Mouse (Mus musculus) liver, adult 2 months (tissue): ENCODE data around the gene N4bp2l2. TPM values are rescaled to one million over a fixed set of nuclear protein-coding genes. Genes with fewer than 3 reads are reported as not detected.

Experiments used
- DNase-seq: peaks from one replicate; pipeline ENCODE4 v3.0.0-alpha.2; 2011; ENCODE audit warnings: low read depth, low spot score; ENCODE audit errors: extremely low read depth
- H3K27ac ChIP-seq: fragments of 200-500 bp; replicated peaks from 2 replicates; pipeline ENCODE4 v1.5.1; 2012; ENCODE audit warnings: low read depth, mild to moderate bottlenecking, control low read depth, inconsistent platforms, low read length; ENCODE audit not compliant: insufficient read depth
- H3K27me3 ChIP-seq: fragments of 200-500 bp; 2 replicates; pipeline ENCODE4 v1.6.1; 2012; ENCODE audit warnings: mild to moderate bottlenecking, moderate library complexity, low read length, inconsistent platforms; ENCODE audit not compliant: control insufficient read depth, insufficient read depth
- H3K36me3 ChIP-seq: fragments of 200-500 bp; 2 replicates; pipeline ENCODE4 v1.6.1; 2012; ENCODE audit warnings: low read length, inconsistent platforms; ENCODE audit not compliant: control insufficient read depth, insufficient read depth
- H3K4me1 ChIP-seq: fragments of 200-500 bp; 2 replicates; pipeline ENCODE4 v1.6.1; 2011; ENCODE audit warnings: low read length; ENCODE audit not compliant: control insufficient read depth, insufficient read depth
- H3K4me3 ChIP-seq: fragments of 200-500 bp; 2 replicates; pipeline ENCODE4 v1.5.1; 2011; ENCODE audit warnings: low read depth, mild to moderate bottlenecking, control low read depth, low read length, moderate library complexity; ENCODE audit not compliant: insufficient read depth
- H3K79me2 ChIP-seq: fragments of 200-500 bp; 2 replicates; pipeline ENCODE4 v1.6.1; 2012; ENCODE audit warnings: inconsistent platforms, mild to moderate bottlenecking, low read length, moderate library complexity; ENCODE audit not compliant: control insufficient read depth, insufficient read depth
- H3K9ac ChIP-seq: fragments of 200-500 bp; 2 replicates; pipeline ENCODE4 v1.6.1; 2012; ENCODE audit warnings: low read depth, mild to moderate bottlenecking, control low read depth, inconsistent platforms, low read length
- CTCF ChIP-seq: fragments of 200-500 bp; IDR thresholded peaks from 2 replicates; pipeline ENCODE4 v1.5.1; 2011; ENCODE audit warnings: low read depth, low read length, control low read depth
- POLR2A ChIP-seq: fragments of 200-500 bp; IDR thresholded peaks from 2 replicates; pipeline ENCODE4 v1.6.1; 2011; ENCODE audit warnings: low read length, control low read depth; ENCODE audit not compliant: insufficient read depth; ENCODE audit errors: extremely low read depth
- WGBS: fragments of 180-500 bp; shearing (Covaris S2); methylation state at CpG from one replicate; pipeline ENCODE4 v1.1.7; 2018; 5-methylcytosine and 5-hydroxymethylcytosine counted together
- polyA plus RNA-seq: library from polyadenylated mRNA; depleted of rRNA; stranded (reverse); fragments of >200 nt; gene quantifications from 2 replicates; pipeline ENCODE4 v1.2.3, GENCODE M21; 2012
- total RNA-seq: library from RNA; depleted of rRNA; stranded (reverse); fragments of >200 nt; gene quantifications from 2 replicates; pipeline ENCODE4 v1.2.3, GENCODE M21; 2014

Gene N4bp2l2
- total and polyA plus RNA-seq, 2 experiments: 6.9 to 60.5 TPM

- H3K36me3 ChIP-seq: peaks cover 9% of the 10 kb centered on the region; the same call in 1 of the 2 replicates
- no peak overlapping the region for H3K9ac ChIP-seq
- WGBS: 98% methylated on average over 1 of the region's 1 CpGs
- H3K4me1 ChIP-seq: no peaks in the 10 kb centered on the region
- H3K27me3 ChIP-seq: no peaks in the 10 kb centered on the region
- H3K4me3 ChIP-seq: no peak overlapping the region
- no peak for DNase-seq
- H3K27ac ChIP-seq: no peak overlapping the region
- H3K79me2 ChIP-seq: no peaks in the 10 kb centered on the region
- TF ChIP-seq POLR2A (no peak), CTCF (no peak)
These were observed 36.7 kb downstream of the N4bp2l2 start for GRCm38 (mm10) chr5:150629272-150629671.

GRCm38 (mm10) chr5:150625528-150625927 lies 40.5 kb downstream of the N4bp2l2 start:
- TF ChIP-seq CTCF: no peak
- TF ChIP-seq POLR2A: no peak
- H3K27me3 ChIP-seq: no peaks in the 10 kb centered on the region
- WGBS: 87% methylated on average over 7 of the region's 7 CpGs
- H3K4me1 ChIP-seq: no peaks in the 10 kb centered on the region
- DNase-seq: no peak
- H3K36me3 ChIP-seq: peaks cover 5% of the 10 kb centered on the region; the same call in 1 of the 2 replicates
- H3K27ac ChIP-seq: no peak overlapping the region
- no peak overlapping the region for H3K4me3 ChIP-seq
- H3K9ac ChIP-seq: no peak overlapping the region
- no peaks in the 10 kb centered on the region for H3K79me2 ChIP-seq

GRCm38 (mm10) chr5:150622792-150623191 lies 43.2 kb downstream of the N4bp2l2 start:
- Histone ChIP-seq H3K4me3 (no peak overlapping the region), H3K9ac (no peak overlapping the region), H3K27me3 (no peaks in the 10 kb centered on the region), H3K36me3 (peaks cover 5% of the 10 kb centered on the region; the same call in 1 of the 2 replicates), H3K27ac (no peak overlapping the region), H3K79me2 (no peaks in the 10 kb centered on the region), H3K4me1 (no peaks in the 10 kb centered on the region)
- TF ChIP-seq CTCF (no peak), POLR2A (no peak)
- WGBS: 13% methylated on average over 1 of the region's 1 CpGs
- DNase-seq: no peak

GRCm38 (mm10) chr5:150621592-150621991 lies 44.4 kb downstream of the N4bp2l2 start:
- DNase-seq: no peak
- Histone ChIP-seq H3K4me1 (peaks cover 2% of the 10 kb centered on the region; the same call in 1 of the 2 replicates), H3K4me3 (no peak overlapping the region), H3K27me3 (no peaks in the 10 kb centered on the region), H3K79me2 (no peaks in the 10 kb centered on the region), H3K27ac (no peak overlapping the region), H3K36me3 (peaks cover 5% of the 10 kb centered on the region; the same call in 1 of the 2 replicates), H3K9ac (no peak overlapping the region)
- no peak for TF ChIP-seq POLR2A
- no peak for TF ChIP-seq CTCF
- 68% methylated on average over 3 of the region's 3 CpGs for WGBS

GRCm38 (mm10) chr5:150620588-150621135 lies 45.3 kb downstream of the N4bp2l2 start:
- Histone ChIP-seq H3K36me3 (peaks cover 5% of the 10 kb centered on the region; the same call in 1 of the 2 replicates), H3K27ac (no peak overlapping the region), H3K9ac (no peak overlapping the region), H3K4me3 (no peak overlapping the region), H3K27me3 (no peaks in the 10 kb centered on the region), H3K4me1 (peaks cover 2% of the 10 kb centered on the region; the same call in 1 of the 2 replicates), H3K79me2 (no peaks in the 10 kb centered on the region)
- WGBS: 65% methylated on average over 7 of the region's 7 CpGs
- TF ChIP-seq CTCF (no peak), POLR2A (no peak)
- no peak for DNase-seq

- no peak for TF ChIP-seq CTCF
- no peak for TF ChIP-seq POLR2A
- H3K79me2 ChIP-seq: no peaks in the 10 kb centered on the region
- no peak overlapping the region for H3K27ac ChIP-seq
- H3K27me3 ChIP-seq: no peaks in the 10 kb centered on the region
- WGBS: 93% methylated on average over 10 of the region's 10 CpGs
- H3K36me3 ChIP-seq: no peaks in the 10 kb centered on the region
- no peak overlapping the region for H3K4me3 ChIP-seq
- no peak for DNase-seq
- no peak overlapping the region for H3K9ac ChIP-seq
- peaks cover 2% of the 10 kb centered on the region; the same call in 1 of the 2 replicates for H3K4me1 ChIP-seq
These were observed 47.2 kb downstream of the N4bp2l2 start for GRCm38 (mm10) chr5:150618599-150619355.
